Mouse (Mus musculus) liver, embryonic 14.5 days (tissue): ENCODE data around the gene Tor2a.

Source experiments
- CTCF ChIP-seq: IDR thresholded peaks from 2 replicates; pipeline ENCODE4 v1.5.1; 2016; ENCODE audit warnings: antibody characterized with exemption, low read depth, control low read depth
- EP300 ChIP-seq: IDR thresholded peaks from 2 replicates; pipeline ENCODE4 v1.6.1; 2016; ENCODE audit warnings: antibody characterized with exemption, low read depth

GRCm38 (mm10) chr2:32744272-32744982 lies 12.6 kb upstream of the Tor2a start:
- TF ChIP-seq EP300 (no peak), CTCF (no peak)
